Mouse (Mus musculus) hindbrain, embryonic 13.5 days (tissue): ENCODE measurements around the gene Cyp4f37. TPM values are rescaled to one million over a fixed set of nuclear protein-coding genes. Genes with fewer than 3 reads are reported as not detected.

ENCODE experiments used
- polyA plus RNA-seq: library from polyadenylated mRNA; unstranded; fragments of >200 nt; fragmentation: Nextera tagmentation; extraction: Ambion mirVana; gene quantifications from 2 replicates; pipeline ENCODE4 v1.2.1, GENCODE M21; 2015

Cyp4f37 gene
- polyA plus RNA-seq, 1 experiment from 2014 or later, result not detected

Other genes starting within 250 kb of the Cyp4f37 start
- gene Wiz, start 231.9 kb upstream of the Cyp4f37 start, polyA plus RNA-seq, result 35.3 and 35.9 TPM in 2 replicates
- gene Rasal3, start 217.7 kb upstream of the Cyp4f37 start, polyA plus RNA-seq, result 0.62 and 0.83 TPM in 2 replicates
- gene Pglyrp2, start 197.1 kb upstream of the Cyp4f37 start, polyA plus RNA-seq, result 0.12 TPM in 1 of 2 replicates, not detected in the other
- 1.3 and 1.4 TPM in 2 replicates for gene Cyp4f39, start 168.6 kb upstream of the Cyp4f37 start, polyA plus RNA-seq
- 12.8 and 13.1 TPM in 2 replicates for gene Cyp4f17, start 115.3 kb upstream of the Cyp4f37 start, polyA plus RNA-seq
- 19.9 and 23.4 TPM in 2 replicates for gene Cyp4f16, start 84.8 kb upstream of the Cyp4f37 start, polyA plus RNA-seq
- gene Cyp4f40, start 37.6 kb downstream of the Cyp4f37 start, polyA plus RNA-seq, result not detected in 2 replicates
- 1.8 and 2.0 TPM in 2 replicates for gene Cyp4f15, start 64.3 kb downstream of the Cyp4f37 start, polyA plus RNA-seq
- 43.7 and 46.1 TPM in 2 replicates for gene Zfp871, start 167.0 kb downstream of the Cyp4f37 start, polyA plus RNA-seq
- 63.9 and 71.5 TPM in 2 replicates for gene Zfp811, start 188.6 kb downstream of the Cyp4f37 start, polyA plus RNA-seq
- gene Zfp799, start 209.0 kb downstream of the Cyp4f37 start, polyA plus RNA-seq, result 20.1 and 22.2 TPM in 2 replicates